Mouse (Mus musculus): ENCODE data around the gene Myrip.

The Myrip gene

GRCm38 (mm10) chr9:120338172-120338571 is 36.9 kb downstream of the Myrip start:
- no peak for DNase-seq (ENCODE audit: low spot score)

GRCm38 (mm10) chr9:120339975-120340695 is 38.8 kb downstream of the Myrip start:
- DNase-seq (ENCODE audit: low spot score), result no peak

GRCm38 (mm10) chr9:120343123-120343790 is 41.9 kb downstream of the Myrip start:
- no peak for DNase-seq (ENCODE audit: low spot score)

GRCm38 (mm10) chr9:120345651-120346151 is 44.4 kb downstream of the Myrip start:
- DNase-seq (ENCODE audit: low spot score), result no peak

GRCm38 (mm10) chr9:120349145-120349544 is 47.8 kb downstream of the Myrip start:
- peak; percentile 77 for DNase-seq (ENCODE audit: low spot score)

- DNase-seq (ENCODE audit: low spot score), result no peak
These were observed 49.0 kb downstream of the Myrip start for GRCm38 (mm10) chr9:120350346-120350745.

- DNase-seq (ENCODE audit: low spot score), result no peak
These were observed 49.7 kb downstream of the Myrip start for GRCm38 (mm10) chr9:120351061-120351460.

- DNase-seq (ENCODE audit: low spot score), result no peak
These were observed 50.2 kb downstream of the Myrip start for GRCm38 (mm10) chr9:120351474-120351873.

- no peak for DNase-seq (ENCODE audit: low spot score)
These were observed 51.7 kb downstream of the Myrip start for GRCm38 (mm10) chr9:120353036-120353435.

GRCm38 (mm10) chr9:120353967-120354366 is 52.7 kb downstream of the Myrip start:
- DNase-seq (ENCODE audit: low spot score), result no peak

- DNase-seq (ENCODE audit: low spot score), result no peak
These were observed 53.4 kb downstream of the Myrip start for GRCm38 (mm10) chr9:120354550-120355345.

- DNase-seq (ENCODE audit: low spot score), result no peak
These were observed 55.2 kb downstream of the Myrip start for GRCm38 (mm10) chr9:120356490-120356889.

- no peak for DNase-seq (ENCODE audit: low spot score)
These were observed 56.7 kb downstream of the Myrip start for GRCm38 (mm10) chr9:120358060-120358459.

- peak; percentile 79 for DNase-seq (ENCODE audit: low spot score)
These were observed 59.3 kb downstream of the Myrip start for GRCm38 (mm10) chr9:120360397-120361177.

- no peak for DNase-seq (ENCODE audit: low spot score)
These were observed 60.3 kb downstream of the Myrip start for GRCm38 (mm10) chr9:120361656-120362055.

GRCm38 (mm10) chr9:120362684-120363083 is 61.4 kb downstream of the Myrip start:
- no peak for DNase-seq (ENCODE audit: low spot score)

- no peak for DNase-seq (ENCODE audit: low spot score)
These were observed 63.5 kb downstream of the Myrip start for GRCm38 (mm10) chr9:120364653-120365283.

- DNase-seq (ENCODE audit: low spot score), result no peak
These were observed 66.2 kb downstream of the Myrip start for GRCm38 (mm10) chr9:120367526-120367925.

- DNase-seq (ENCODE audit: low spot score), result no peak
These were observed 70.3 kb downstream of the Myrip start for GRCm38 (mm10) chr9:120371633-120372032.

- DNase-seq (ENCODE audit: low spot score), result no peak
These were observed 71.0 kb downstream of the Myrip start for GRCm38 (mm10) chr9:120372347-120372746.

GRCm38 (mm10) chr9:120377726-120378125 is 76.4 kb downstream of the Myrip start:
- DNase-seq (ENCODE audit: low spot score), result peak; percentile 56
